Mouse (Mus musculus): ENCODE measurements around the gene Sae1. TPM values are rescaled to one million over a fixed set of nuclear protein-coding genes. Genes with fewer than 3 reads are reported as not detected.

Gene Sae1
- polyA plus RNA-seq, 1 experiment from 2014 or later: 359 TPM

DNA sequence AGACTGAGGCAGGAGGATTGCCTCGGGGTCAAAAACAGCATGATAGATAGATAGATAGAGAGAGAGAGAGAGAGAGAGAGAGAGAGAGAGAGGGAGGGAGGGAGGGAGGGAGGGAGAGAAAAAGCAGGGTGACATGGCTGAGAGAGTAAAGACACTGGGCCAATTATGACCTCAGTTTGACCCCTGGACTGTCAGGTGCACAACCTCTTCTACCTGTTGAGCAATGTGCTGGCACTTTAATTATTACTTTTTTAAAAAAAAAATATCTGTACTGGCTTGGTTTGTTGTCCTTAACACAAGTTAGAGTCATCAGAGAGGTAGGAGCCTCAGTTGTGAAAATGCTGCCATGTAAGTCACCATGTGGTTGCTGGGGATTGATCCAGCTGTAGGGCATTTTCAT is 99.8 kb downstream of the Sae1 start:
- WGBS: 72% methylated on average over 1 of the region's 1 CpGs
- Histone ChIP-seq H3K27ac (no peak overlapping the region), H3K4me3 (no peak overlapping the region), H3K36me3 (peaks cover 16% of the 10 kb centered on the region), H3K27me3 (ENCODE audit: insufficient read depth, poor library complexity, severe bottlenecking) (no peaks in the 10 kb centered on the region), H3K9me3 (no peaks in the 10 kb centered on the region), H3K4me1 (peaks cover 11% of the 10 kb centered on the region; the same call in 1 of the 2 replicates)
- no peak for DNase-seq (ENCODE audit: low spot score)

DNA sequence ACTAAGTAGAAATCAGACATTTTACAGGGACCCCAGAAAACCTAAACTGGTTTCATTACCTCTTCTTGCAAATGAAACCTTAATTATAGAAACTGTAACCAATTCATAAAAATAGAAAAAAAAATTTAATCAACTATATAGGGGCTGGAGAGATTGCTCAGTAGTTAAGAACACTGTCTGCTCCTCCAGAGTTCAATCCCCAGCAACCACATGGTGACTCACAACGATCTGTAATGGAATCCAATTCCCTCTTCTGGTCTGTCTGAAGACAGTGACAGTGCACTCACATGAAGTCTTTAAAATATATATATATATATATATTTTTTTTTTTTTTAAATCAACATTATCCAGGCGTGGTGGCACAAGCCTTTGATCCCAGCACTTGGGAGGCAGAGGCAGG is 100.6 kb downstream of the Sae1 start:
- WGBS: 80% methylated on average over 2 of the region's 2 CpGs
- Histone ChIP-seq H3K27ac (peak overlapping the region; percentile 98), H3K4me3 (peak overlapping the region; percentile 71), H3K36me3 (peaks cover 24% of the 10 kb centered on the region), H3K4me1 (peaks cover 11% of the 10 kb centered on the region; the same call in 1 of the 2 replicates), H3K9me3 (no peaks in the 10 kb centered on the region), H3K27me3 (ENCODE audit: insufficient read depth, poor library complexity, severe bottlenecking) (no peaks in the 10 kb centered on the region)
- DNase-seq (ENCODE audit: low spot score): no peak

DNA sequence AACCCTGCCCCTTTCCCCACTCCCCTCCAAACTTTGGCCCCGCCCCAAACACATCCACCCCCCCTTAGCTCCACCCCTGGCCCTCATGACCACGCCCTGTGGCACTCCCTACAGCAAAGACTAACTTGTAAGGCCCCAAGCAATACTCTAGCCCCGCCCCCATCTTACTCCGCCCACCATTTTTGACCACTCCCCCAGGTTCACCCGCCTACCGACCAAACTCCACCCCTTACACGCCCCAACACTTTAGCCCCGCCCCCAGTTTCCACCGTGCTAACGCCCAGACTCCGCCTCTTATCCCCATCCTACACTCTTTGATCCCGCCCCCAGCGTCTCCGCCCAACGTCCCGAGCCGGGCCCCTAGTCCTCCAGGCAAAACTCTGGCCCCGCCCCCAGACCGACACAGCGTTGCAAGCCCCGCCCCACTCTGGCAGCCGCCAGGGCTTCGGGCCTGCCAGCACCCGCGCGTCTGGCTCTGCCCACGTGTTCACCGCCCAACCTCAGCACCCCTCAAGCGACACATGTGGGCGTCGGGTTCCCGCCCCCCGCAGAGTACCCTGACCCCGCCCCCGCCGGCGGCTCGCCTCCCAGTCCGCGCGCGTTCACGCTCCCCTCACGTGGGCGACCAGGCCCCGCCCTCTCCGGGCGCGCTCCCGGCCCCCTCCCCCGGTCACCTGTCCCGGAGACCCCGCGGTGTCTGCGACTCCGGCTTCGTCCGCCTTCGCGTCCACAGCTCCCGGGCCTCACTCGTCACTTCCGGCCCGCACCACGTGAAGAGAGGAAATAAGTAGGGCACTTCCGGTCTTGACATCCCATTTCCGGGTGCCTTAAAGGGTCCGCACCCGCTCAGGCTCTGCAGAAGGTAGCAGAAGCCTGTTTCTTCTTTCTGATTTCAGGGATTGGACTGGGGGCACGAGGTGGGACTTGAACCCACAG is 101.3 kb downstream of the Sae1 start, which contains the start of gene Ccdc9:
Ccdc9 (minus strand) TSS at position 770 of the 936 bp plus-strand sequence.
- Histone ChIP-seq H3K27me3 (ENCODE audit: insufficient read depth, poor library complexity, severe bottlenecking) (no peaks in the 10 kb centered on the region), H3K4me3 (peak within 1 kb of the TSS; percentile 71), H3K36me3 (peaks cover 31% of the 10 kb centered on the region), H3K9me3 (no peaks in the 10 kb centered on the region), H3K4me1 (peaks cover 11% of the 10 kb centered on the region; the same call in 1 of the 2 replicates), H3K27ac (peak within 1 kb of the TSS; percentile 98)
- WGBS: 1% methylated on average over 69 of the region's 70 CpGs
- DNase-seq (ENCODE audit: low spot score): peak; percentile 100

DNA sequence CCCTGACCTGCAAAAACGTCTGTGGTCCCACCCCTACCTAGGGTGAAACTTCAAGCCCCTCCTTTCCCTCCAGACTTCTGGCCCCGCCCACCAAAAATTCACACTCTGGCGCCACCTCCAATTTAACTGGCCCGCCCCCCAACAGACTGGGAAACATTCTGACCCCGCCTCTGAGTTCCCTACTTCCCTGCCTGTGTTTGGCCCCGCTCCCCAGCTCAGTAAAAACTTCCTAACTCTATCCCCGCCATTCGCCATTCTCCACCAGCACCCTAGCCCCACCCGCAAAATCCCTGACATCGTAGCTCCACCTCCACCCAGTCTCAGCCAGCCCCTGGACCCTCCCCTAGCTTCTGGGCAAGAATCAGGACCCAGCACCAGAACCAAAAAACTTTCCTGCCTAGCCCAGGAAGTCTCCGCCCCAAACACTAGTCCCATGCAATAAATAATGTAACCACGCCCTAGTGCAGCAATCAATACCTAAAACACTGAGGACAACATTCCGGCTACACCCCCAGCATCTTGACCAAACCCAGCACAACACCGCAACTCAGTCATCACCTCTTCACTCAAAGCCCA is 102.1 kb downstream of the Sae1 start:
- Histone ChIP-seq H3K9me3 (no peaks in the 10 kb centered on the region), H3K4me3 (peak overlapping the region; percentile 71), H3K36me3 (peaks cover 38% of the 10 kb centered on the region), H3K4me1 (peaks cover 11% of the 10 kb centered on the region; the same call in 1 of the 2 replicates), H3K27me3 (ENCODE audit: insufficient read depth, poor library complexity, severe bottlenecking) (no peaks in the 10 kb centered on the region), H3K27ac (peak overlapping the region; percentile 98; the same call in 1 of the 2 replicates)
- 5% methylated on average over 14 of the region's 14 CpGs for WGBS
- peak; percentile 83 for DNase-seq (ENCODE audit: low spot score)

DNA sequence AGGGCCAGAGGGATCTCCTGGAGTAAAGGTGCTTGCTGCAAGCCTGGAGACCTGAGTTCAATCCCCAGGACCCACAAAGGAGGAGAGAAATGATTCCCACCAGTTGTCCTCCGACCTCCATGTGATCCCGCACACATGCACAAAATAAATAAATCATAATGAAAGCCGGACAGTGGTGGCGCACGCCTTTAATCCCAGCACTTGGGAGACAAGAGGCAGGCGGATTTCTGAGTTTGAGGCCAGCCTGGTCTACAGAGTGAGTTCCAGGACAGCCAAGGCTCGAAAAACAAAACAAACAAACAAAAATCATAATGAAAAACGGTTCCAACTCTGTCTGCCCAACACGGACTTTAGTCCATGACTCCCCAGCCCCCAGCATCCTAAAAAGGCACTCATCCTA is 102.7 kb downstream of the Sae1 start:
- 0 out of 2 replicates have a peak overlapping the region, but pooled peaks have one; percentile 98 for H3K27ac ChIP-seq
- no peaks in the 10 kb centered on the region for H3K27me3 ChIP-seq (ENCODE audit: insufficient read depth, poor library complexity, severe bottlenecking)
- WGBS: 72% methylated on average over 9 of the region's 9 CpGs
- no peaks in the 10 kb centered on the region for H3K9me3 ChIP-seq
- H3K4me3 ChIP-seq: peak overlapping the region; percentile 71
- H3K4me1 ChIP-seq: peaks cover 11% of the 10 kb centered on the region; the same call in 1 of the 2 replicates
- peaks cover 44% of the 10 kb centered on the region for H3K36me3 ChIP-seq
- DNase-seq (ENCODE audit: low spot score): no peak

DNA sequence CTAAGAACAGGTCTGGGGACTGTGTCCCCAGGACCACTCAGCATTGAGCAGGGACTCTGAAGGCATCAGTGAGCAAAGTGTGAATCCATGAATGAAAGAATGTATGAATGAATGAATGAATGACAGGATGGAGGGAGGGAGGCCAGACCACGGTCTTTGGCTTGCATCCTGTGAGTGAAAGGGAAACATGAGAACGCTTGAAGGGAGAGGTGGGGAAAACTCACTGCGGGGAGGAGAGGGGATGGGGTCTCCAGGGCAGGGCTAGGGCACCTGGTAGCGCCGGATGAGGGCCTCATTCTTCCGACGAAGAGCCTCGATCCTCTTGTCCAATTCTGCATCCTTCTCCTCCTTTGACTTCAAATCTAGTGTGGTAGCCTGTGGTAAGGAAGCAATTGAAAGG is 103.6 kb downstream of the Sae1 start:
- WGBS: 84% methylated on average over 8 of the region's 8 CpGs

DNA sequence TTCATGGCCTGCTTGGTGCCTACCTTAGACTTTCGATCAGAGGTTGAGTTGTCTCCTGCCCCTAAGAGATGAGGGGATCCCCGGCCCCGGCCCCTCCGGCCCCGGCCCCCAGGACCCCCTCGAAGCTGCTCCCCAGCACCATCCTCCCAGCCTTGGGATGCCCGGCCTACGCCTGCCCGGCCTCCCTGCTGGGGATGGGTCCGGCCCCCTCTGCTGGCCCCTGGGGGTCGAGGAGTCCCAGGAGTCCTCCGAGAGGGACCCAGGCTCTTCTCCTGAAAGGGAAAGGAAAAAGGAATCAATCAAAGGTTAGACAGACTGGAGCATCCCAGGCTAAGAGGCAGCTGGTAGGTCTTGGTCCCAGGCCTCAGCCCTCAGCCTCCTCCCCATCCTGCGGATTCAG is 105.3 kb downstream of the Sae1 start:
- Histone ChIP-seq H3K27me3 (ENCODE audit: insufficient read depth, poor library complexity, severe bottlenecking) (no peaks in the 10 kb centered on the region), H3K27ac (no peak overlapping the region), H3K4me3 (no peak overlapping the region), H3K4me1 (peaks cover 11% of the 10 kb centered on the region; the same call in 1 of the 2 replicates), H3K36me3 (peaks cover 65% of the 10 kb centered on the region), H3K9me3 (no peaks in the 10 kb centered on the region)
- 92% methylated on average over 13 of the region's 13 CpGs for WGBS
- DNase-seq (ENCODE audit: low spot score): no peak

More for the DNA sequence above, 103.6 kb downstream of the Sae1 start:
- no peaks in the 10 kb centered on the region for H3K27me3 ChIP-seq (ENCODE audit: insufficient read depth, poor library complexity, severe bottlenecking)
- H3K4me1 ChIP-seq: peaks cover 11% of the 10 kb centered on the region; the same call in 1 of the 2 replicates
- no peak overlapping the region for H3K27ac ChIP-seq
- no peaks in the 10 kb centered on the region for H3K9me3 ChIP-seq
- peaks cover 50% of the 10 kb centered on the region for H3K36me3 ChIP-seq
- no peak for DNase-seq (ENCODE audit: low spot score)
- no peak overlapping the region for H3K4me3 ChIP-seq

DNA sequence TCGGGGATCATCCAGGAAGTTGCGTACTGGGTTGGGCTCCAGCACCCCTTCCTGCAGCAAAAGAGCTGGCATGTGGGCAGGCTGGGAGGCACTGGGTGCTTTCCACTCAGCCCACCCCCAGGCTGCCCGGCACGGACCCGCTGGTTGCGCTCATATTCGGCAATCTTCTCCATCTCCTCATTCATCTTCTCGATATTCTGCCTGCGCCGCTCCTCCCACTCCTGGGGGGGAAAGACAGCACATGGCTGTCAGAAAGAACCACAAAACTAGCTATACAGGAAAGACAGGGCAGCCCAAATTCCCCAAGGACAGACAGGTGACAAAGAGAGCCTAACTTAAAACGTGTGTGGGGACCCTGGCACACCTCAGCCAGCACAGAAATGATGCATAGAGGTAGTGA is 106.9 kb downstream of the Sae1 start:
- Histone ChIP-seq H3K4me3 (no peak overlapping the region), H3K4me1 (peaks cover 11% of the 10 kb centered on the region; the same call in 1 of the 2 replicates), H3K27me3 (ENCODE audit: insufficient read depth, poor library complexity, severe bottlenecking) (no peaks in the 10 kb centered on the region), H3K36me3 (peaks cover 82% of the 10 kb centered on the region), H3K27ac (no peak overlapping the region), H3K9me3 (no peaks in the 10 kb centered on the region)
- DNase-seq (ENCODE audit: low spot score): no peak
- WGBS: 90% methylated on average over 11 of the region's 11 CpGs

DNA sequence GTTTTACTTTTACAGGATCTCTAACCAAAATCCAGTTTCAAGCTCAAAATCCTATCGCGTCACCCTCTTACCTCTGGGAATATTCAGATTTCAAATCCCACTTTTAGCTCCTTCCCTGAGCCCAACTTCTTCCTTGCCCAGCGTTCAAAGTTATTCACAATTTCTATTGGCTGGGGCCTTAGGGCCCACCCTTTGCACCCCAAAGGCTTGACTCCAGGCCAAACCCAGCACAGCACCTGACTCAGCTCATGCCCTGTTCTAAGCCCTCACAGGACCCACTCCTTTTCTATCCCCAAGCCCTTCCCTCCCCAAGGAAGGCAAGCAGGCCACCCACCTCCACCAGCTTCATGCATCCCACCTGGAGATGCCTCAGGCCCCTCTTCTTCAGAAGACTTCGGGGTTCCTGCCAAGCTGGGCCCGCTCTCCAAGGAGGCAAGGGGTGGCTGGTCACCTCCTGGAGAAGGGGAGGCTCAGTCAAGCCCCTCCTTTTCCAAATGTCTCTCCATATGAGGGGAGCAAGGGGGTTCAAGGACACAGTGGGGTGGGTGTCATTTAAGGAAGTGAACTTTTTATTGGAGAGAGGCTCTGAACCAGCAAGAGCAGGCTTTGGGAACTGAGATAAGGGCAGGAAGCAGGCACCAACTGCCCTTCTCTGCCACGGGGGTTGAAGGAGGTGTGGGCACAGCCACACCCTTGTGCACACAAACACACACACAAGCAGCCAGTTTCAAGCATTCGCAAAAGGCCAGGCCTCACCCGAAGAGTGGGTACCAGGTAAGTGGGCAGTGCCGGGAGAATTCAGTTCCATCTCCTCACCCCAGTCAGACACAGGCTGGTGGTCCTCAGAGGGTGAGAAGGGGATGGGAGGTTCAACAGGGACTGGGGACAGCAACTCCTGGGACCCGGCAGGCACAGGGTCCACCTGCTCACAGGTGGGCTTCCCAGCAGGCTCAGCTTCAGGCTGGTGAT is 112.4 kb downstream of the Sae1 start:
- H3K9me3 ChIP-seq: no peaks in the 10 kb centered on the region
- peak overlapping the region; percentile 79 for H3K4me3 ChIP-seq
- WGBS: 83% methylated on average over 10 of the region's 10 CpGs
- no peak overlapping the region for H3K27ac ChIP-seq
- DNase-seq (ENCODE audit: low spot score): no peak
- H3K36me3 ChIP-seq: peaks cover 48% of the 10 kb centered on the region
- peaks cover 28% of the 10 kb centered on the region for H3K4me1 ChIP-seq
- H3K27me3 ChIP-seq (ENCODE audit: insufficient read depth, poor library complexity, severe bottlenecking): peaks cover 5% of the 10 kb centered on the region; the same call in 1 of the 2 replicates

DNA sequence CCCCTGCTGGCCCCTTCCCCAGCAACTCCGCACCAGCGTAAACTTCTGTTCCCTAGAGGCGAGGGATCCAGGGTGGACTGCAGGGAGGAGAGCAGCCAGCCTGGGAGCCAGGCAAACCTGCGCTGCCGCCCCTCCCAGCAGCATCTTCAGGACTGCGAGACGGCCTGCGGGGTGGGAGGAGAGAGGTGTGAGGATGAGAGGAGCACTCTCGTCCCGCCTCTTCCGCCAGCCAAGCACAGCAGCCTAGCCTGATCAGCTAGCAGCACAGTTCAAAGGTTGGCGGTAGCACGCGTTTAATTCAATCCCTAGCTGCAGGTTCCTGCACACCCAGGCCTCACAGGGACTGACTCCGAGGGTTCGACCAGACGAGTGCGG is 113.9 kb downstream of the Sae1 start:
- H3K27ac ChIP-seq: peak overlapping the region; percentile 93
- H3K36me3 ChIP-seq: peaks cover 38% of the 10 kb centered on the region
- peaks cover 28% of the 10 kb centered on the region for H3K4me1 ChIP-seq
- peak overlapping the region; percentile 79 for H3K4me3 ChIP-seq
- no peaks in the 10 kb centered on the region for H3K9me3 ChIP-seq
- DNase-seq (ENCODE audit: low spot score): peak; percentile 95
- WGBS: under 1% methylated on average over 18 of the region's 18 CpGs
- H3K27me3 ChIP-seq (ENCODE audit: insufficient read depth, poor library complexity, severe bottlenecking): peaks cover 16% of the 10 kb centered on the region; the same call in 1 of the 2 replicates

DNA sequence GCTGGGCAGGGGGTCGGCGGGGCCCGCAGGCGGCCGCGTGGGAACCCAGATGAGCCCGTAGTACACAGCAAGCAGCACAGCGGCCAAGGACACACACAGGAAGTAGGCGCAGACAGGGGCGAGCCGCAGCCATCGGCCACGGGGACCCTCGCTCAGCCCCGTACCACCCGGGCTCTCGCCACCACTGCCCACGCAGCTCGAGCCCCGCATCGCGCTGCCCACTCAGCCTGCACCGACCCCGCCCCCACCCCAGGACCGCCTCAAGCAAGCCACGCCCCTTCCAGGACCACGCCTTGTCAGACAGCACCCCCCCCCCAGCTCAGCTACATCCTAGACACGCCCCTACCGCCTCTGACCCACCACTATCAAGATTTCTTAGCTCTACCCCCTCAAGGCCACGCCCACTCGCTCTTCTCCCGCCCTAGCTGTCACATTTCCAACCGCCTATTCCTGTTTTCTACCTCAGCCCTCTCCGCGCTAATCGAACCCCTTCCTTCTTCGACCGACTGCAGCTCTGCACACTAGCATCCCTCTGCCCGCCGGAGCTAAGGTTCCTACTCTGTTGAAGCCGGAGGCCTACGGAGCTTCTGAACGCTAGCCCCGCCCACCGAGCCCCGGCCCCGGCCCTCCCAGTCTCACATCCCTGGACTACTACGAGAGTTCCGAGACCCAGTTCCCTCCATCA is 114.4 kb downstream of the Sae1 start, which contains the start of gene Inafm1:
Inafm1 (minus strand) TSS at position 537 of the 685 bp plus-strand sequence.
- WGBS: 1% methylated on average over 40 of the region's 49 CpGs
- peak; percentile 98 for DNase-seq (ENCODE audit: low spot score)
- H3K27ac ChIP-seq: peak within 1 kb of the TSS; percentile 93
- H3K9me3 ChIP-seq: no peaks in the 10 kb centered on the region
- H3K4me3 ChIP-seq: peak within 1 kb of the TSS; percentile 79
- H3K4me1 ChIP-seq: peaks cover 28% of the 10 kb centered on the region
- peaks cover 34% of the 10 kb centered on the region for H3K36me3 ChIP-seq
- H3K27me3 ChIP-seq (ENCODE audit: insufficient read depth, poor library complexity, severe bottlenecking): peaks cover 16% of the 10 kb centered on the region; the same call in 1 of the 2 replicates

All from heart, embryonic 10.5 days (tissue).